Mouse (Mus musculus) heart, postnatal 0 days (tissue): ENCODE data around the gene Cutc.

Experiments
- CTCF ChIP-seq: IDR thresholded peaks from 2 replicates; pipeline ENCODE4 v1.5.1; 2016; ENCODE audit warnings: antibody characterized with exemption, control low read depth, low read depth
- EP300 ChIP-seq: IDR thresholded peaks from 2 replicates; pipeline ENCODE4 v1.6.1; 2016; ENCODE audit warnings: antibody characterized with exemption, low read depth

- TF ChIP-seq CTCF (no peak), EP300 (no peak)
Measured at GRCm38 (mm10) chr19:43795511-43795910, 42.7 kb downstream of the Cutc start.
